Mouse (Mus musculus) midbrain, embryonic 16.5 days (tissue): ENCODE data around the gene Ttll2. TPM values are rescaled to one million over a fixed set of nuclear protein-coding genes. Genes with fewer than 3 reads are reported as not detected.
"Not testable (repeated sequence)": the region's sequence is repeated elsewhere in the genome, so short reads cannot be mapped to it uniquely, and the experiment has no call there.

Source experiments
- ATAC-seq: fragments of 200-750 bp; cut with Nextera tagmentation; 2 replicates; pipeline ENCODE4 v1.8.0; 2017; ENCODE audit warnings: moderate TSS enrichment
- H3K27ac ChIP-seq: fragments of 300-500 bp; sonication (generic); 2 replicates; pipeline ENCODE4 v1.5.1; 2014; ENCODE audit warnings: mild to moderate bottlenecking, low read length, mixed read lengths
- H3K27me3 ChIP-seq: fragments of 300-500 bp; sonication (generic); 2 replicates; pipeline ENCODE4 v1.6.1; 2014; ENCODE audit warnings: low read depth, low read length, mixed read lengths; ENCODE audit not compliant: control insufficient read depth, insufficient read depth
- H3K36me3 ChIP-seq: fragments of 300-500 bp; sonication (generic); 2 replicates; pipeline ENCODE4 v1.6.1; 2014; ENCODE audit warnings: mild to moderate bottlenecking, low read length, moderate library complexity, mixed read lengths; ENCODE audit not compliant: control insufficient read depth, insufficient read depth
- H3K4me1 ChIP-seq: fragments of 300-500 bp; sonication (generic); 2 replicates; pipeline ENCODE4 v1.6.1; 2014; ENCODE audit warnings: mild to moderate bottlenecking, low read length, mixed read lengths; ENCODE audit not compliant: control insufficient read depth, insufficient read depth
- H3K4me2 ChIP-seq: fragments of 300-500 bp; sonication (generic); 2 replicates; pipeline ENCODE4 v1.6.1; 2014; ENCODE audit warnings: mild to moderate bottlenecking, low read length, mixed read lengths
- H3K4me3 ChIP-seq: fragments of 300-500 bp; sonication (generic); 2 replicates; pipeline ENCODE4 v1.5.1; 2014; ENCODE audit warnings: low read depth, mild to moderate bottlenecking, low read length, moderate library complexity, mixed read lengths
- H3K9ac ChIP-seq: fragments of 300-500 bp; sonication (generic); 2 replicates; pipeline ENCODE4 v1.6.1; 2014; ENCODE audit warnings: low read depth, low read length, mixed read lengths
- H3K9me3 ChIP-seq: fragments of 300-500 bp; sonication (generic); replicated peaks from 2 replicates; pipeline ENCODE4 v1.6.1; 2014; ENCODE audit warnings: mild to moderate bottlenecking, low read length, mixed read lengths; ENCODE audit not compliant: control insufficient read depth, poor library complexity, severe bottlenecking
- WGBS: fragments of 180-500 bp; shearing (Covaris S2); extraction: QIAGEN DNeasy Blood & Tissue Kit; methylation state at CpG from one replicate; pipeline ENCODE4 v1.1.7; 2014; 5-methylcytosine and 5-hydroxymethylcytosine counted together
- polyA plus RNA-seq: library from polyadenylated mRNA; unstranded; fragments of >200 nt; fragmentation: Nextera tagmentation; extraction: Ambion mirVana; gene quantifications from 2 replicates; pipeline ENCODE4 v1.2.1, GENCODE M21; 2015

Gene Ttll2
- polyA plus RNA-seq, 1 experiment from 2014 or later, result not detected

DNA sequence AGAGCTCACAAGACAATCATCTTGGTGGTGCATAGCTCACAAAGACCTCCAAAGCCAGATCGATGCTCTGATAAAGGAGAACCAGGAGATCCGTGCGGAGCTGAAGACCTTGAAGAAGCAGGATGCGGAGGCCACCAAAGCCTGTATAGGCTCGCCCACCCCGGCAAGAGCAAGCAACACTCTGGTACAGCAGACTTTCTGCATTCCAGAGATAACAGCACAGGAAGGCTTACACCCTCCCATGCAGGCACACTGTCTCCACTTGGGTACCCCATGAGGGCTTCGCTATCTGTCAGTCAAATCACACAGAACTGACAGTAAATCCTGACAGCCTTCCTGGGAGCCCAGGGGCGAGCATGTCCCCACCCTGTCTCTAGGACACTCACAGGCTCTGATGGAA is 26.1 kb downstream of the Ttll2 start:
- H3K27me3 ChIP-seq, ATAC-seq, H3K36me3 ChIP-seq, H3K27ac ChIP-seq, H3K4me2 ChIP-seq, H3K9me3 ChIP-seq, H3K9ac ChIP-seq, H3K4me3 ChIP-seq, H3K4me1 ChIP-seq: not testable (repeated sequence)
- 84% methylated on average over 3 of the region's 8 CpGs for WGBS

DNA sequence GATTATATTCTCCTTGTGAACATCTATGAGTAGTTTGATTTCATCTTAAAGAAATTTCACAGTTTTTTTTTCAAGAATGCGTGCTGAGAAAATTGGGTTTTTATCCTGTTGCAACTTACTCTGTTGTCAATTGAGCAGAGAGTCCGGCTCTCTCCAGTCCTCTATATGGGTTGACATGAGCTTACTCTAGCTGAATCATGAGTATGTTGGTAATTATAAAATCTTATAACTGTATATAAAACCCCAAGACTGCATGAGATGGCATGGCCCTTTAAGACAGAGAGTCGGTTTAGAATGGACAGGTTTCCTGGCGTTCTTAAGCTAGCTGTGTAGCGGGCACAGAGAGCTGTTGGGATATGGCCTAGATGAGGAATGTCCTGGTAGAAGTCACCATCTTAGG is 28.1 kb downstream of the Ttll2 start, which contains the start of gene Tcp10a:
Gene Tcp10a, plus strand, starts transcription at position 301 of the 400 bp plus-strand sequence.
- not testable (repeated sequence) for H3K27ac ChIP-seq, H3K4me3 ChIP-seq, H3K36me3 ChIP-seq, H3K27me3 ChIP-seq, ATAC-seq, H3K4me2 ChIP-seq, H3K9ac ChIP-seq, H3K9me3 ChIP-seq, H3K4me1 ChIP-seq
- WGBS, result 96% methylated on average over 3 of the region's 5 CpGs

DNA sequence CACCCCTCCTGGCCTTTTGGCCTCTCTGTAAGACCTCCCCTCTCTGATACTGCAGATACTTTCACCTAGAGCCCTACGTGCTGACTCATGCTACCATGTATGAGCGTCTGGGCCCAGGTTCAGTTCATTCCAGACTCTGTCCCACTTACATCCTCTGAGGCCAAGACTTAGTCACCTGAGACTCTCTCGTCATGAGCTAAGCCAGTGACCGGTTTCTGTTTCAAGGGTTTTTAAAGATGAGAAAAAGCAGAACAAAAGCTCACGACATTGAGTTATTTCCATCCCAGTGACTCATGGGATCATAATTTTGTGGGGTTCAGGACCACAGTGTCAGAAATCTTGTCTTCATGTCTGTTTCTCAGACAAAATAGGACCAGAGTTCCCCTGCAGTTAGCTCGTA is 32.7 kb downstream of the Ttll2 start:
- WGBS, result 94% methylated on average over 6 of the region's 6 CpGs
- not testable (repeated sequence) for ATAC-seq, H3K9ac ChIP-seq, H3K4me1 ChIP-seq, H3K9me3 ChIP-seq, H3K4me3 ChIP-seq, H3K4me2 ChIP-seq, H3K27ac ChIP-seq, H3K27me3 ChIP-seq, H3K36me3 ChIP-seq

DNA sequence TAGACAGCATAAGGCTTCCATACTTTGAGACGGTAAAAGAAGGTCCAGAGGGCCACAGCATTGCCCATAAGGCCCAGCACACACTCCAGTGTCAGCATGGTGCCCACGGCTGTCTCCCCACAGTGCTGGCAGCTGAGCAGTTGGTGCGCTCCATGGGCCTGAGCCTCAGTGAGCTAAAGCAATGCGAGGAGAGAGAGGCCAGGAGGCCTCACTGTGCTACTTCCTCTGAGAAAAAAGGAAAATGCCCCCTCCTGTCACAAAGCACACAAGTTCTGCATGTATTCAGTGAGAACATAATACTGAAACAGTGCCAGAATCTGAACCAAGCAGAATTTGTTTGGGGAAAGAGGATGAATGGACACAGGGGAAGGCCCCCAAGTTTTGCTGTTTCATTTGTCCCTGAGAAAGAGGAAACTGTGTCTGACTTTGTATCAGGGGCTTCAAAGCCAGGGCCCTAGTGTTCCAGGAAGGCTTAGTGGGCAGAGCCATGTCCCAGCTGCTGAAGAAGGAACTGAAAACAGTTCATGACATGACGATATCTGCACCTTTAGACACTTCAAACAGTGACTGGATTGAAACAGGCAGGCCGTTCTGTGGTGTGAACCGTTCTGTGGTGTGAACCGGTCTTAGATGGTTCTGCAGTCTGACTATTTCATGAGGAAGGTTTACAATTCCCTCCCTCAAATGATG is 36.7 kb downstream of the Ttll2 start:
- not testable (repeated sequence) for H3K36me3 ChIP-seq, H3K4me2 ChIP-seq, H3K4me3 ChIP-seq, H3K9ac ChIP-seq, H3K27me3 ChIP-seq, H3K4me1 ChIP-seq, H3K27ac ChIP-seq, H3K9me3 ChIP-seq, ATAC-seq
- WGBS, result 78% methylated on average over 6 of the region's 8 CpGs

DNA sequence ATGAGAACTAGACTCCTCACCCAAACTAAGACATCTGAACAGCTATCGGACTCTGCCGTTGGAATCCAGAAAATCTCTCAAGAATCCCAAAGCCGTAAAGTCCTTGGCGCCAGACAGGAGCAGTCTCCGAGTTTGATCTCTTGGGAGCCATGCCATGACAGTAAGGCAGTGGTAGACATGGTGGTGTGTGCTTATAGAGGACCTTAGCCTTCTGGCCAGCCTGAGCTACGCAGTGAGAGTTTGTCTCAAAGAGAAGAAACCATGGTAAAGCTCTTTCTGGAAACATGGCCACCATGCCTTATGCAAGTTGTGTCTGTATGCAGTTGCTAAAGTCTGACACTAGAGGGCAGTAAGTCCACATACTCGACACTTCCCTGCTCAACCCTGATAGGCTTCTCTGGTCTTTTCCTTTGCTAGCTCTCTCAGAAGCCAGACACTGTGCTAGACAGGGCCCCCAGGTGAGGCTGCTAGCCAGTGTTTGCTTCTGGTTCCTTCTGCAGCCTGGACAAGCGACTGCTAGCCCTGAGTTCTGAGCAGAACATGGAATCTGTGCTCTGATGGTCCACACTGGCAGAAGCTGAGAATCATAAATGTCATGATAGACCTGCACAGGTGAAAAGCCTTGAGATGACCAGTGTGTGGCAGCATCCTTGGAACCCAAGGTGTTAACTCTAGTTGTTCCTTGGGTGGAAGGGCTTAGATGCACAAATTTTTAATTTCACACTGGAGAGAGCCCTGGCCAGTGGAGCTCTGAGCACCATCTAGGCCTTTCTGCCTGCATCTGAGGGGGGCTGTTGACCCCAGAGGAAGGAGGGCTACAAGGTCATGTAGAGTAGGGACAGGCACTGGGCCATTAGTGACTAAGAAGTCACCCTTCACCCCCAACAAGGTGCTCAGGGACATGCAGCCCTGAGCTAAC is 46.0 kb downstream of the Ttll2 start:
- 63% methylated on average over 8 of the region's 8 CpGs for WGBS
- not testable (repeated sequence) for H3K36me3 ChIP-seq, H3K27me3 ChIP-seq, H3K4me3 ChIP-seq, H3K4me1 ChIP-seq, H3K9ac ChIP-seq, H3K27ac ChIP-seq, H3K9me3 ChIP-seq, H3K4me2 ChIP-seq
- ATAC-seq, result peak; percentile 92

Other genes starting within 250 kb of the Ttll2 start
- 19.6 and 22.1 TPM in 2 replicates for gene Rps6ka2, start 182.6 kb downstream of the Ttll2 start, polyA plus RNA-seq
- gene Tcp10a, start 28.1 kb downstream of the Ttll2 start, polyA plus RNA-seq, result not detected in 2 replicates
- not detected in 2 replicates for gene Gm49630, start 19.3 kb upstream of the Ttll2 start, polyA plus RNA-seq
- gene Unc93a2, start 32.8 kb upstream of the Ttll2 start, polyA plus RNA-seq, result not detected in 2 replicates